ENCODE assay signal across 9 mouse cellular contexts in genomic region chr7:3391081-3391451, GRCm38 (mm10). TPM values are rescaled to one million over a fixed set of nuclear protein-coding genes. Genes with fewer than 3 reads are reported as not detected.
DNase-seq lines count a peak whose midpoint lies in the region; ATAC-seq and TF ChIP-seq lines count a peak whose summit lies in the region.
"Had no signal": no experiment of that assay in that cellular context is flagged by ENCODE, and none has a peak within 500 bp of the region (broad histone marks: within the 10 kb centered on the region; RNA-seq: fewer than 3 reads in every experiment).

No protein-coding gene starts in this region.

- H3K9ac ChIP-seq in forebrain, embryonic 13.5 days, result peak overlapping the region; percentile 77
- peak overlapping the region; percentile 61 for H3K9ac ChIP-seq in limb, embryonic 13.5 days

- H3K27ac ChIP-seq in heart, embryonic 10.5 days, result no peak overlapping the region
- 0 out of 2 replicates have a peak overlapping the region, but pooled peaks have one; percentile 31 for H3K27ac ChIP-seq in forebrain, embryonic 13.5 days
- no peak overlapping the region for H3K27ac ChIP-seq in limb, embryonic 13.5 days

- no peak for TF ChIP-seq CTCF in E14TG2a.4 (conservative IDR thresholded peaks at IDR 0.05; ENCODE audit: low read length)

- DNase-seq in heart, embryonic 10.5 days (ENCODE audit: low spot score), result no peak
- no peak for DNase-seq in heart, postnatal 4 days
- no peak for DNase-seq in adrenal gland, postnatal 25 days
- DNase-seq in adrenal gland, postnatal 4 days (ENCODE audit: low spot score in 2 of 2), result no peak
- DNase-seq in kidney, adult 11 months, result no peak
- DNase-seq: lung, adult 18-20 months had no signal

- peak overlapping the region; percentile 47 for H3K4me3 ChIP-seq in heart, embryonic 10.5 days
- peak overlapping the region; percentile 56 for H3K4me3 ChIP-seq in E14TG2a.4 (replicated peaks; ENCODE audit: low read length)
- peak overlapping the region; percentile 52 for H3K4me3 ChIP-seq in forebrain, embryonic 13.5 days
- peak overlapping the region; percentile 44 for H3K4me3 ChIP-seq in limb, embryonic 13.5 days

- H3K4me1 ChIP-seq in heart, embryonic 10.5 days, result 0 out of 2 replicates have a peak, but pooled peaks cover 4% of the 10 kb centered on the region
- peaks cover 53% of the 10 kb centered on the region for H3K4me1 ChIP-seq in E14TG2a.4 (replicated peaks; ENCODE audit: low read depth, low read length)
- peaks cover 50% of the 10 kb centered on the region for H3K4me1 ChIP-seq in forebrain, embryonic 13.5 days
- peaks cover 39% of the 10 kb centered on the region for H3K4me1 ChIP-seq in limb, embryonic 13.5 days

- no peaks in the 10 kb centered on the region for H3K9me3 ChIP-seq in heart, embryonic 10.5 days
- no peaks in the 10 kb centered on the region for H3K9me3 ChIP-seq in E14TG2a.4 (ENCODE audit: low read length)
- H3K9me3 ChIP-seq in forebrain, embryonic 13.5 days (replicated peaks), result no peaks in the 10 kb centered on the region
- H3K9me3 ChIP-seq in limb, embryonic 13.5 days, result no peaks in the 10 kb centered on the region

- H3K27me3 ChIP-seq in heart, embryonic 10.5 days (ENCODE audit: insufficient read depth, poor library complexity, severe bottlenecking), result peaks cover 27% of the 10 kb centered on the region; the same call in 1 of the 2 replicates
- peaks cover 25% of the 10 kb centered on the region for H3K27me3 ChIP-seq in E14TG2a.4 (ENCODE audit: insufficient read depth, low read length)
- no peaks in the 10 kb centered on the region for H3K27me3 ChIP-seq in forebrain, embryonic 13.5 days
- H3K27me3 ChIP-seq in limb, embryonic 13.5 days, result no peaks in the 10 kb centered on the region

- peak; percentile 24 for ATAC-seq in forebrain, embryonic 13.5 days
- 0 out of 2 replicates have a peak, but pooled peaks have one; percentile 28 for ATAC-seq in limb, embryonic 13.5 days (ENCODE audit: low FRiP score, low read depth)

- peak overlapping the region; percentile 86 for H3K4me2 ChIP-seq in forebrain, embryonic 13.5 days
- peak overlapping the region; percentile 73 for H3K4me2 ChIP-seq in limb, embryonic 13.5 days (replicated peaks)

- no peaks in the 10 kb centered on the region for H3K36me3 ChIP-seq in heart, embryonic 10.5 days
- no peaks in the 10 kb centered on the region for H3K36me3 ChIP-seq in E14TG2a.4 (ENCODE audit: insufficient read depth, low read length)
- peaks cover 20% of the 10 kb centered on the region for H3K36me3 ChIP-seq in forebrain, embryonic 13.5 days (ENCODE audit: poor library complexity, severe bottlenecking)
- peaks cover 13% of the 10 kb centered on the region for H3K36me3 ChIP-seq in limb, embryonic 13.5 days

- 4% methylated on average over 12 of the region's 12 CpGs for WGBS in heart, embryonic 10.5 days
- 1% methylated on average over 12 of the region's 12 CpGs for WGBS in forebrain, embryonic 13.5 days
- 4% methylated on average over 12 of the region's 12 CpGs for WGBS in limb, embryonic 13.5 days

RNA-seq across cellular contexts. Expression of gene Cacng8, which starts 0.6 kb away (rescaled TPM):
- polyA plus RNA-seq in heart, embryonic 10.5 days (2016; fragmentation: Nextera tagmentation; extraction: Ambion mirVana), result 1.8 and 2.3 TPM in 2 replicates
- under 1 TPM in 1 of 2 experiments, not detected in 1; 0.18 TPM for total RNA-seq in heart, postnatal 4 days (2021)
- 10.0 and 12.6 TPM in 2 replicates for polyA plus RNA-seq in forebrain, embryonic 13.5 days (2015; fragmentation: Nextera tagmentation; extraction: Ambion mirVana)
- polyA plus RNA-seq in limb, embryonic 13.5 days (2015; fragmentation: Nextera tagmentation; extraction: Ambion mirVana), result 6.5 and 6.8 TPM in 2 replicates
- 2.5 and 5.1 TPM in 2 replicates for total RNA-seq in adrenal gland, postnatal 25 days (2021)
- 1 to 10 TPM; 4.1 to 6.2 TPM for total RNA-seq in adrenal gland, postnatal 4 days (2021)

RNA-seq across cellular contexts. Expression of gene Cacng6, which starts 32.9 kb away (rescaled TPM):
- 9.6 and 23.7 TPM in 2 replicates for polyA plus RNA-seq in heart, embryonic 10.5 days (2016; fragmentation: Nextera tagmentation; extraction: Ambion mirVana)
- total RNA-seq in heart, postnatal 4 days (2021), result 1 to 10 TPM; 7.9 to 9.0 TPM
- polyA plus RNA-seq in forebrain, embryonic 13.5 days (2015; fragmentation: Nextera tagmentation; extraction: Ambion mirVana), result not detected in 2 replicates
- 6.8 and 7.4 TPM in 2 replicates for polyA plus RNA-seq in limb, embryonic 13.5 days (2015; fragmentation: Nextera tagmentation; extraction: Ambion mirVana)
- total RNA-seq in adrenal gland, postnatal 25 days (2021), result not detected in 2 replicates
- 1 to 10 TPM in 1 of 2 experiments, under 1 TPM in 1; 0.39 to 1.5 TPM for total RNA-seq in adrenal gland, postnatal 4 days (2021)

RNA-seq across cellular contexts. Expression of gene Cacng7, which starts 58.3 kb away (rescaled TPM):
- 0.22 and 1.3 TPM in 2 replicates for polyA plus RNA-seq in heart, embryonic 10.5 days (2016; fragmentation: Nextera tagmentation; extraction: Ambion mirVana)
- total RNA-seq in heart, postnatal 4 days (2021), result 1 to 10 TPM; 6.9 to 7.4 TPM
- polyA plus RNA-seq in forebrain, embryonic 13.5 days (2015; fragmentation: Nextera tagmentation; extraction: Ambion mirVana), result 4.6 TPM in 2 replicates
- 3.8 and 4.1 TPM in 2 replicates for polyA plus RNA-seq in limb, embryonic 13.5 days (2015; fragmentation: Nextera tagmentation; extraction: Ambion mirVana)
- 6.6 and 10.1 TPM in 2 replicates for total RNA-seq in adrenal gland, postnatal 25 days (2021)
- total RNA-seq in adrenal gland, postnatal 4 days (2021), result 10 to 100 TPM; 17.7 to 20.9 TPM
